Mouse (Mus musculus) MEL (cell line): ENCODE results near the gene Cdk13. TPM values are rescaled to one million over a fixed set of nuclear protein-coding genes. Genes with fewer than 3 reads are reported as not detected.

ENCODE experiments used
- DNase-seq: peaks from one replicate; pipeline ENCODE4 v3.0.0; 2011; ENCODE audit warnings: low read depth, low spot score
- H3K27ac ChIP-seq: 2 replicates; pipeline ENCODE4 v1.5.1; 2012; ENCODE audit warnings: low read depth, mild to moderate bottlenecking, control low read depth, low read length, moderate library complexity; ENCODE audit not compliant: control insufficient read depth
- H3K27me3 ChIP-seq, 2 experiments: fragments of 150-350 bp in 1 of 2; sonication (generic) in 1 of 2; 2 replicates each; pipeline ENCODE4 v1.6.1; 2012; ENCODE audit warnings: low read length in 2 of 2, mild to moderate bottlenecking in 2 of 2, improper control_type of control experiment in 1 of 2, moderate library complexity in 1 of 2; ENCODE audit not compliant: insufficient read depth in 2 of 2, control insufficient read depth in 1 of 2
- H3K36me3 ChIP-seq, 2 experiments: 2 replicates each; pipeline ENCODE4 v1.6.1; 2012 to 2014; ENCODE audit warnings: low read length in 2 of 2, improper control_type of control experiment in 1 of 2, inconsistent platforms in 1 of 2, mild to moderate bottlenecking in 1 of 2; ENCODE audit not compliant: insufficient read depth in 2 of 2, control insufficient read depth in 1 of 2
- H3K4me1 ChIP-seq, 2 experiments: fragments of 150-350 bp in 1 of 2; sonication (generic) in 1 of 2; 2 replicates each; pipeline ENCODE4 v1.6.1; 2012; ENCODE audit warnings: low read length in 2 of 2, improper control_type of control experiment in 1 of 2, mild to moderate bottlenecking in 1 of 2; ENCODE audit not compliant: insufficient read depth in 2 of 2, control insufficient read depth in 1 of 2
- H3K4me3 ChIP-seq, 2 experiments: fragments of 150-350 bp in 1 of 2; sonication (generic) in 1 of 2; 2 replicates each; pipeline ENCODE4 v1.5.1; 2012; ENCODE audit warnings: low read depth in 2 of 2, low read length in 2 of 2, mild to moderate bottlenecking in 2 of 2, moderate library complexity in 2 of 2, control low read depth in 1 of 2, improper control_type of control experiment in 1 of 2; ENCODE audit not compliant: control insufficient read depth in 1 of 2, insufficient read depth in 1 of 2
- H3K79me2 ChIP-seq: 2 replicates; pipeline ENCODE4 v1.6.1; 2012; ENCODE audit warnings: mild to moderate bottlenecking, low read length, moderate library complexity; ENCODE audit not compliant: control insufficient read depth, poor library complexity, insufficient read depth
- H3K9ac ChIP-seq: 2 replicates; pipeline ENCODE4 v1.6.1; 2012; ENCODE audit warnings: low read depth, mild to moderate bottlenecking, control low read depth, low read length, moderate library complexity; ENCODE audit not compliant: control insufficient read depth, poor library complexity, severe bottlenecking
- H3K9me3 ChIP-seq: fragments of 150-350 bp; sonication (generic); replicated peaks from 2 replicates; pipeline ENCODE4 v1.6.1; 2012; ENCODE audit warnings: mild to moderate bottlenecking, low read length, improper control_type of control experiment, moderate library complexity; ENCODE audit not compliant: insufficient read depth
- CTCF ChIP-seq, 3 experiments: IDR thresholded peaks in 2 of 3; conservative IDR thresholded peaks in 1 of 3; 2 replicates each; pipeline ENCODE4 v1.5.1; 2011 to 2012; ENCODE audit warnings: low read length in 3 of 3, low read depth in 2 of 3, mild to moderate bottlenecking in 2 of 3, improper control_type of control experiment in 1 of 3, inconsistent platforms in 1 of 3, mixed read lengths in 1 of 3, moderate library complexity in 1 of 3; ENCODE audit not compliant: control insufficient read depth in 1 of 3, insufficient read depth in 1 of 3, poor library complexity in 1 of 3, severe bottlenecking in 1 of 3
- E2F4 ChIP-seq: IDR thresholded peaks from 2 replicates; pipeline ENCODE4 v1.6.1; 2011; ENCODE audit warnings: low read depth, low read length, improper control_type of control experiment, borderline replicate concordance
- ELF1 ChIP-seq: IDR thresholded peaks from 2 replicates; pipeline ENCODE4 v1.6.1; 2014; ENCODE audit warnings: low read depth, mild to moderate bottlenecking, inconsistent platforms, low read length, improper control_type of control experiment, moderate library complexity
- EP300 ChIP-seq, 2 experiments: IDR thresholded peaks; 2 replicates each; pipeline ENCODE4 v1.6.1; 2011; ENCODE audit warnings: improper control_type of control experiment in 2 of 2, low read length in 2 of 2, low read depth in 1 of 2, mild to moderate bottlenecking in 1 of 2
- ETS1 ChIP-seq: IDR thresholded peaks from 2 replicates; pipeline ENCODE4 v1.6.1; 2012; ENCODE audit warnings: low read depth, mild to moderate bottlenecking, inconsistent platforms, low read length, improper control_type of control experiment, moderate library complexity
- GATA1 ChIP-seq: IDR thresholded peaks from 2 replicates; pipeline ENCODE4 v1.6.1; 2011; ENCODE audit warnings: low read depth, low read length, improper control_type of control experiment
- HCFC1 ChIP-seq: IDR thresholded peaks from 2 replicates; pipeline ENCODE4 v1.6.1; 2012; ENCODE audit warnings: low read depth, mild to moderate bottlenecking, inconsistent platforms, low read length, improper control_type of control experiment, moderate library complexity
- JUND ChIP-seq: IDR thresholded peaks from 2 replicates; pipeline ENCODE4 v1.6.1; 2011; ENCODE audit warnings: low read depth, mild to moderate bottlenecking, improper control_type of control experiment, low read length
- KAT2A ChIP-seq: conservative IDR thresholded peaks from 2 replicates; pipeline ENCODE4 v1.6.1; 2012; ENCODE audit warnings: low read depth, low read length, improper control_type of control experiment, inconsistent platforms
- MAFK ChIP-seq: IDR thresholded peaks from 2 replicates; pipeline ENCODE4 v1.6.1; 2011; ENCODE audit warnings: low read depth, mild to moderate bottlenecking, low read length, improper control_type of control experiment, borderline replicate concordance
- MEF2A ChIP-seq: IDR thresholded peaks from 2 replicates; pipeline ENCODE4 v1.6.1; 2014; ENCODE audit warnings: low read depth, mild to moderate bottlenecking, inconsistent platforms, low read length, improper control_type of control experiment; ENCODE audit not compliant: poor library complexity, insufficient replicate concordance, severe bottlenecking; ENCODE audit errors: extremely low read depth
- MXI1 ChIP-seq: IDR thresholded peaks from 2 replicates; pipeline ENCODE4 v1.6.1; 2011; ENCODE audit warnings: mild to moderate bottlenecking, low read depth, low read length, improper control_type of control experiment
- MYB ChIP-seq: IDR thresholded peaks from 2 replicates; pipeline ENCODE4 v1.6.1; 2011; ENCODE audit warnings: mild to moderate bottlenecking, low read depth, low read length, improper control_type of control experiment
- MYC ChIP-seq: IDR thresholded peaks from 2 replicates; pipeline ENCODE4 v1.6.1; 2011; ENCODE audit warnings: low read depth, mild to moderate bottlenecking, low read length, improper control_type of control experiment, moderate library complexity
- NELFE ChIP-seq: IDR thresholded peaks from 2 replicates; pipeline ENCODE4 v1.6.1; 2011; ENCODE audit warnings: low read depth, low read length, improper control_type of control experiment
- POLR2AphosphoS5 ChIP-seq: IDR thresholded peaks from 2 replicates; pipeline ENCODE4 v1.6.1; 2012; ENCODE audit warnings: low read depth, borderline replicate concordance, mild to moderate bottlenecking, inconsistent platforms, low read length, moderate library complexity, mixed read lengths
- RAD21 ChIP-seq: IDR thresholded peaks from 2 replicates; pipeline ENCODE4 v1.6.1; 2011; ENCODE audit warnings: mild to moderate bottlenecking, low read depth, low read length, improper control_type of control experiment
- RCOR1 ChIP-seq: IDR thresholded peaks from 2 replicates; pipeline ENCODE4 v1.6.1; 2012; ENCODE audit warnings: low read depth, mild to moderate bottlenecking, inconsistent platforms, low read length, improper control_type of control experiment
- SIN3A ChIP-seq: IDR thresholded peaks from 2 replicates; pipeline ENCODE4 v1.6.1; 2012; ENCODE audit warnings: low read length, improper control_type of control experiment, inconsistent platforms
- SMC3 ChIP-seq: IDR thresholded peaks from 2 replicates; pipeline ENCODE4 v1.6.1; 2011; ENCODE audit warnings: low read depth, low read length, improper control_type of control experiment
- TBP ChIP-seq: IDR thresholded peaks from 2 replicates; pipeline ENCODE4 v1.8.0; 2011; ENCODE audit warnings: low read depth, low read length, improper control_type of control experiment
- UBTF ChIP-seq: IDR thresholded peaks from 2 replicates; pipeline ENCODE4 v1.6.1; 2012; ENCODE audit warnings: low read depth, mild to moderate bottlenecking, inconsistent platforms, low read length, improper control_type of control experiment, moderate library complexity, borderline replicate concordance; ENCODE audit not compliant: insufficient read depth
- USF1 ChIP-seq: IDR thresholded peaks from 2 replicates; pipeline ENCODE4 v1.6.1; 2014; ENCODE audit warnings: low read depth, mild to moderate bottlenecking, inconsistent platforms, low read length, improper control_type of control experiment, moderate library complexity
- USF2 ChIP-seq, 2 experiments: IDR thresholded peaks; 2 replicates each; pipeline ENCODE4 v1.6.1; 2011 to 2012; ENCODE audit warnings: improper control_type of control experiment in 2 of 2, low read length in 2 of 2, borderline replicate concordance in 1 of 2, inconsistent platforms in 1 of 2, low read depth in 1 of 2, mild to moderate bottlenecking in 1 of 2; ENCODE audit not compliant: insufficient read depth in 1 of 2
- ZC3H11A ChIP-seq: IDR thresholded peaks from 2 replicates; pipeline ENCODE4 v1.6.1; 2012; ENCODE audit warnings: low read depth, mild to moderate bottlenecking, inconsistent platforms, low read length, improper control_type of control experiment
- ZMIZ1 ChIP-seq: IDR thresholded peaks from 2 replicates; pipeline ENCODE4 v1.6.1; 2012; ENCODE audit warnings: low read depth, mild to moderate bottlenecking, inconsistent platforms, low read length, improper control_type of control experiment, moderate library complexity
- polyA plus RNA-seq, 2 experiments: library from polyadenylated mRNA; stranded (reverse) in 1 of 2; unstranded in 1 of 2; fragments of >175 nt in 1 of 2; fragments of >200 nt in 1 of 2; gene quantifications; 2 replicates each; pipeline versions ENCODE4 v1.2.1 to v1.2.4; 2012; ENCODE audit warnings: low replicate concordance in 2 of 2, low read depth in 1 of 2; ENCODE audit not compliant: insufficient read length in 2 of 2, insufficient read depth in 1 of 2, missing spikeins in 1 of 2
- total RNA-seq: library from RNA; depleted of rRNA; stranded (reverse); fragments of 300-350 nt; gene quantifications from 2 replicates; pipeline ENCODE4 v1.2.3, GENCODE M21; 2012

Cdk13 gene
- total and polyA plus RNA-seq, 3 experiments: 28.7 to 43.7 TPM; not detected in 1

GRCm38 (mm10) chr13:17837610-17838483 lies 33.0 kb upstream of the Cdk13 start:
- H3K9ac ChIP-seq: no peak overlapping the region; the same call in 1 of the 2 replicates
- H3K36me3 ChIP-seq: peaks cover 0 to 5% of the 10 kb centered on the region in 2 experiments; a peak in 2 of 4 replicates
- H3K9me3 ChIP-seq: no peaks in the 10 kb centered on the region
- peaks cover 0 to 2% of the 10 kb centered on the region in 2 experiments; a peak in 2 of 4 replicates for H3K27me3 ChIP-seq
- no peak overlapping the region for H3K27ac ChIP-seq
- TF ChIP-seq ZC3H11A: peak; percentile 24; the same call in 1 of the 2 replicates
- TF ChIP-seq E2F4: no peak
- no peak for TF ChIP-seq NELFE
- peak; percentile 54 for TF ChIP-seq SMC3
- no peak for TF ChIP-seq MXI1
- TF ChIP-seq JUND: peak; percentile 66; the same call in 1 of the 2 replicates
- no peak for TF ChIP-seq USF2 (IDR thresholded peaks at IDR 0.05; ENCODE audit: borderline replicate concordance in 1 of 2, insufficient read depth in 1 of 2, low read depth in 1 of 2, low read length in 2 of 2)
- TF ChIP-seq CTCF (IDR thresholded peaks at IDR 0.05 in 2 of 3, conservative IDR thresholded peaks at IDR 0.05 in 1 of 3; ENCODE audit: control insufficient read depth in 1 of 3, insufficient read depth in 1 of 3, low read depth in 2 of 3, low read length in 3 of 3, poor library complexity in 1 of 3, severe bottlenecking in 1 of 3): peak; percentile 55 to 78 (median 76)
- TF ChIP-seq RCOR1: 0 out of 2 replicates have a peak, but pooled peaks have one; percentile 17
- TF ChIP-seq ETS1: 0 out of 2 replicates have a peak, but pooled peaks have one; percentile 13
- no peak for TF ChIP-seq TBP
- no peak for TF ChIP-seq ZMIZ1
- TF ChIP-seq KAT2A: no peak
- peak; percentile 32; the same call in 1 of the 2 replicates for TF ChIP-seq HCFC1
- peak; percentile 65 for TF ChIP-seq RAD21
- no peak; the same call in 1 of the 2 replicates for TF ChIP-seq SIN3A
- H3K4me3 ChIP-seq: peak overlapping the region; percentile 49 to 57
- peaks cover 0 to 11% of the 10 kb centered on the region in 2 experiments; a peak in 2 of 4 replicates for H3K4me1 ChIP-seq
- no peaks in the 10 kb centered on the region for H3K79me2 ChIP-seq
- DNase-seq: peak; percentile 65

DNA sequence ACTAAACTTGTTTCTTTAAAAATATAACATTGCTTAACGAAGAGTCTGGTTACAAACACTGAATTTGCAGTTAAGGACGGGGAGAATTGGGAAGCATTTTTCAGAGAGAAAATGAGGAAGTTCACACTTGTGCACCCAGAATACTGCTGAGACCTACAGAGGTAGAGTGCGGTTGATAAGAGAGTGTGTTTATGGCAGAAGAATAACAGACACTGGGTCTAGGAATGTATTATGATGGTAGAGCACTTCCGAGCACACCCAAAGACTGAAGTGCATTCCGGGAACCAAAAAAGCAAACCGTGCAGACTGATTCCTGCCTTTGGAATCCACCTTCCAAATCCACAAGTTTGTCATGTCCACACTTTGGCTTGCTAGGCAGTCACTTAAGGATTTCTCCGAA lies 31.9 kb upstream of the Cdk13 start:
- peak overlapping the region; percentile 49 to 57 for H3K4me3 ChIP-seq
- peaks cover 0 to 5% of the 10 kb centered on the region in 2 experiments; a peak in 2 of 4 replicates for H3K36me3 ChIP-seq
- peaks cover 0 to 11% of the 10 kb centered on the region in 2 experiments; a peak in 2 of 4 replicates for H3K4me1 ChIP-seq
- peak; percentile 88 for DNase-seq
- H3K79me2 ChIP-seq: no peaks in the 10 kb centered on the region
- H3K27ac ChIP-seq: peak overlapping the region; percentile 72
- peaks cover 0 to 2% of the 10 kb centered on the region in 2 experiments; a peak in 2 of 4 replicates for H3K27me3 ChIP-seq
- peak overlapping the region; percentile 54 for H3K9ac ChIP-seq
- H3K9me3 ChIP-seq: no peaks in the 10 kb centered on the region
- no peak for TF ChIP-seq USF1
- no peak for TF ChIP-seq MAFK
- peak; percentile 63 for TF ChIP-seq MXI1
- TF ChIP-seq SIN3A: peak; percentile 77
- no peak for TF ChIP-seq POLR2AphosphoS5
- peak; percentile 69 to 83 for TF ChIP-seq EP300 (IDR thresholded peaks at IDR 0.05; ENCODE audit: low read depth in 1 of 2, low read length in 2 of 2)
- no peak for TF ChIP-seq RAD21
- TF ChIP-seq MYB: peak; percentile 37; the same call in 1 of the 2 replicates
- TF ChIP-seq MYC: peak; percentile 86
- peak; percentile 86 for TF ChIP-seq GATA1
- no peak for TF ChIP-seq UBTF
- TF ChIP-seq RCOR1: peak; percentile 78
- TF ChIP-seq MEF2A: no peak
- TF ChIP-seq TBP: 0 out of 2 replicates have a peak, but pooled peaks have one; percentile 50
- TF ChIP-seq KAT2A: no peak
- TF ChIP-seq ELF1: 0 out of 2 replicates have a peak, but pooled peaks have one; percentile 10
- no peak for TF ChIP-seq NELFE
